Mouse (Mus musculus): ENCODE measurements at regions not wholly inside any gene's neighbourhood (a gene's known extent, or its start where the extent isn't known, plus 50 kb on each side); places are given as distances from the start of the nearest gene placed in this dataset.

GRCm38 (mm10) chr14:86171118-86171517, 969.9 kb downstream of the Diaph3 start:
- no peaks in the 10 kb centered on the region for H3K4me1 ChIP-seq (replicated peaks; ENCODE audit: control insufficient read depth, insufficient read depth, low read length)
- H3K4me3 ChIP-seq (ENCODE audit: low read depth, low read length), result no peak overlapping the region
- ATAC-seq (replicated peaks; ENCODE audit: low FRiP score) (no peak), DNase-seq (ENCODE audit: low spot score) (no peak)
- no peaks in the 10 kb centered on the region for H3K9me3 ChIP-seq (ENCODE audit: control insufficient read depth, low read length)
- H3K9ac ChIP-seq (ENCODE audit: low read depth, low read length), result no peak overlapping the region
- 71% methylated on average over 1 of the region's 1 CpGs for WGBS
- no peak overlapping the region for H3K4me2 ChIP-seq
- no peaks in the 10 kb centered on the region for H3K27me3 ChIP-seq (replicated peaks; ENCODE audit: control insufficient read depth, insufficient read depth, low read length)
- no peak overlapping the region for H3K27ac ChIP-seq (ENCODE audit: low read depth, low read length)
- no peaks in the 10 kb centered on the region for H3K36me3 ChIP-seq (ENCODE audit: control insufficient read depth, insufficient read depth, low read length)

- WGBS, result 90% methylated on average over 10 of the region's 10 CpGs
These were observed 981.9 kb downstream of the Diaph3 start for GRCm38 (mm10) chr14:86159151-86159550.

GRCm38 (mm10) chr14:86154688-86155087, 986.3 kb downstream of the Diaph3 start:
- no peak overlapping the region for H3K4me3 ChIP-seq (ENCODE audit: low read depth, low read length)
- H3K4me1 ChIP-seq (replicated peaks; ENCODE audit: control insufficient read depth, insufficient read depth, low read length), result no peaks in the 10 kb centered on the region
- no peaks in the 10 kb centered on the region for H3K9me3 ChIP-seq (ENCODE audit: control insufficient read depth, low read length)
- no peak for ATAC-seq (replicated peaks; ENCODE audit: low FRiP score)
- no peak for DNase-seq (ENCODE audit: low spot score)
- H3K9ac ChIP-seq (ENCODE audit: low read depth, low read length), result no peak overlapping the region
- no peaks in the 10 kb centered on the region for H3K27me3 ChIP-seq (replicated peaks; ENCODE audit: control insufficient read depth, insufficient read depth, low read length)
- no peaks in the 10 kb centered on the region for H3K36me3 ChIP-seq (ENCODE audit: control insufficient read depth, insufficient read depth, low read length)
- WGBS, result 88% methylated on average over 3 of the region's 3 CpGs
- H3K4me2 ChIP-seq, result no peak overlapping the region
- no peak overlapping the region for H3K27ac ChIP-seq (ENCODE audit: low read depth, low read length)

More at GRCm38 (mm10) chr14:86159151-86159550, 981.9 kb downstream of the Diaph3 start:
- no peak overlapping the region for H3K4me2 ChIP-seq
- no peaks in the 10 kb centered on the region for H3K27me3 ChIP-seq (replicated peaks; ENCODE audit: control insufficient read depth, insufficient read depth, low read length)
- no peaks in the 10 kb centered on the region for H3K36me3 ChIP-seq (ENCODE audit: control insufficient read depth, insufficient read depth, low read length)
- ATAC-seq (replicated peaks; ENCODE audit: low FRiP score), result no peak
- no peaks in the 10 kb centered on the region for H3K9me3 ChIP-seq (ENCODE audit: control insufficient read depth, low read length)
- H3K4me3 ChIP-seq (ENCODE audit: low read depth, low read length), result no peak overlapping the region
- H3K27ac ChIP-seq (ENCODE audit: low read depth, low read length), result no peak overlapping the region
- no peaks in the 10 kb centered on the region for H3K4me1 ChIP-seq (replicated peaks; ENCODE audit: control insufficient read depth, insufficient read depth, low read length)
- no peak overlapping the region for H3K9ac ChIP-seq (ENCODE audit: low read depth, low read length)
- DNase-seq (ENCODE audit: low spot score), result no peak

DNA sequence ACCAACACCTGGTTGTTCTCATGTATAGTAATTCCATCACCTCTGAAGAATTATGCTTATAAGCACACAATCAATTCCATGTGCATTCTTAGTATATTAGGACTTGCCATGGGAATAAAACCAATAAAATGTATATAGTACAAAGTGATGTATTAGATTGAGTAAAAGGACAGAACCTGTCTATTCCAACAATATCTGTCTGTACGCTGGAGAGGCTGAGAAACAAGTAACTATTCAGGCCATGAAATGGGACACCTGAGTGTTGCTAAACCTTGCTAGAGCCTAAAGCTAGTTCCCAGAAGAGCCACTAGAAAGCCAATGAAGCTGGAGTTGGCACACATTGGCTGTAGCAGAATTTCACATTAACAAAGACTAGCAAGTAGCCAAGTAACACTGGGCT, 989.8 kb downstream of the Diaph3 start:
- H3K9ac ChIP-seq (ENCODE audit: low read depth, low read length), result no peak overlapping the region
- DNase-seq (ENCODE audit: low spot score), result no peak
- no peak overlapping the region for H3K4me2 ChIP-seq
- no peak overlapping the region for H3K4me3 ChIP-seq (ENCODE audit: low read depth, low read length)
- H3K27ac ChIP-seq (ENCODE audit: low read depth, low read length), result no peak overlapping the region
- WGBS, result 85% methylated on average over 1 of the region's 1 CpGs
- H3K9me3 ChIP-seq (ENCODE audit: control insufficient read depth, low read length), result no peaks in the 10 kb centered on the region
- H3K4me1 ChIP-seq (replicated peaks; ENCODE audit: control insufficient read depth, insufficient read depth, low read length), result no peaks in the 10 kb centered on the region
- no peak for ATAC-seq (replicated peaks; ENCODE audit: low FRiP score)
- H3K36me3 ChIP-seq (ENCODE audit: control insufficient read depth, insufficient read depth, low read length), result no peaks in the 10 kb centered on the region
- H3K27me3 ChIP-seq (replicated peaks; ENCODE audit: control insufficient read depth, insufficient read depth, low read length), result no peaks in the 10 kb centered on the region

DNA sequence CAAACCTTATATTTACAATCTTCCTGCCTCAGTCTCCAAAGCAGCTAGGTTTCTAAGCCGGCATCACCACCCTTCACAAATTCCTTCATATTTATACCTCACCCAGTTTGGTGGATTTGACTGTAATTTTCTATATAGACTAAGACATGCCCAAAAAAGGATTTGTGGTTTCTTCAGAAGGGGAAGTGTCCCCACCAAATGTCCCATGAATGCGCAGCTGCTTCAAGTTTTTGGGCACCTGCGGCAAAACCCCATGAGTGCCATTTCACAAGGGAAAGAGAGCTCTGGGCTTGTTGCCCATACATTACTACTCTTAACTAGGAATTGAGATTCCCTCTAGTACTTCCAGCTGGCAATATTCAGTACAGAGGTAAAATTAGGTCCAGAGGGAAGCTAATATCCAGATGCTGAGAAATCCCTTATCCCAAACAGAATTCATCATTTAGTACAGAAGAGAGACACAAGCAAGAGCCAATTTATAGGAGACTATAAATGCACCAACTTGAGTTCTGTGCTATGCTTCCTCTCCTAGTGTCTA, 990.6 kb downstream of the Diaph3 start:
- Histone ChIP-seq H3K4me2 (no peak overlapping the region), H3K27me3 (replicated peaks; ENCODE audit: control insufficient read depth, insufficient read depth, low read length) (no peaks in the 10 kb centered on the region), H3K27ac (ENCODE audit: low read depth, low read length) (no peak overlapping the region), H3K4me1 (replicated peaks; ENCODE audit: control insufficient read depth, insufficient read depth, low read length) (no peaks in the 10 kb centered on the region), H3K9ac (ENCODE audit: low read depth, low read length) (no peak overlapping the region), H3K4me3 (ENCODE audit: low read depth, low read length) (no peak overlapping the region), H3K9me3 (ENCODE audit: control insufficient read depth, low read length) (no peaks in the 10 kb centered on the region), H3K36me3 (ENCODE audit: control insufficient read depth, insufficient read depth, low read length) (no peaks in the 10 kb centered on the region)
- WGBS, result 84% methylated on average over 3 of the region's 3 CpGs
- DNase-seq (ENCODE audit: low spot score) (no peak), ATAC-seq (replicated peaks; ENCODE audit: low FRiP score) (no peak)

GRCm38 (mm10) chr14:86115254-86116057, 1025.6 kb downstream of the Diaph3 start:
- DNase-seq (ENCODE audit: low spot score) (no peak), ATAC-seq (replicated peaks; ENCODE audit: low FRiP score) (no peak)
- Histone ChIP-seq H3K4me1 (replicated peaks; ENCODE audit: control insufficient read depth, insufficient read depth, low read length) (no peaks in the 10 kb centered on the region), H3K36me3 (ENCODE audit: control insufficient read depth, insufficient read depth, low read length) (no peaks in the 10 kb centered on the region), H3K9me3 (ENCODE audit: control insufficient read depth, low read length) (no peaks in the 10 kb centered on the region), H3K27ac (ENCODE audit: low read depth, low read length) (no peak overlapping the region), H3K4me3 (ENCODE audit: low read depth, low read length) (no peak overlapping the region), H3K9ac (ENCODE audit: low read depth, low read length) (no peak overlapping the region), H3K27me3 (replicated peaks; ENCODE audit: control insufficient read depth, insufficient read depth, low read length) (no peaks in the 10 kb centered on the region), H3K4me2 (no peak overlapping the region)
- WGBS, result 56% methylated on average over 4 of the region's 4 CpGs

GRCm38 (mm10) chr14:86101497-86101896, 1039.5 kb downstream of the Diaph3 start:
- H3K27me3 ChIP-seq (replicated peaks; ENCODE audit: control insufficient read depth, insufficient read depth, low read length), result no peaks in the 10 kb centered on the region
- H3K27ac ChIP-seq (ENCODE audit: low read depth, low read length), result no peak overlapping the region
- H3K4me3 ChIP-seq (ENCODE audit: low read depth, low read length), result no peak overlapping the region
- ATAC-seq (replicated peaks; ENCODE audit: low FRiP score), result no peak
- no peaks in the 10 kb centered on the region for H3K9me3 ChIP-seq (ENCODE audit: control insufficient read depth, low read length)
- 62% methylated on average over 1 of the region's 1 CpGs for WGBS
- H3K4me1 ChIP-seq (replicated peaks; ENCODE audit: control insufficient read depth, insufficient read depth, low read length), result no peaks in the 10 kb centered on the region
- no peak overlapping the region for H3K9ac ChIP-seq (ENCODE audit: low read depth, low read length)
- no peaks in the 10 kb centered on the region for H3K36me3 ChIP-seq (ENCODE audit: control insufficient read depth, insufficient read depth, low read length)
- no peak for DNase-seq (ENCODE audit: low spot score)
- H3K4me2 ChIP-seq, result no peak overlapping the region

DNA sequence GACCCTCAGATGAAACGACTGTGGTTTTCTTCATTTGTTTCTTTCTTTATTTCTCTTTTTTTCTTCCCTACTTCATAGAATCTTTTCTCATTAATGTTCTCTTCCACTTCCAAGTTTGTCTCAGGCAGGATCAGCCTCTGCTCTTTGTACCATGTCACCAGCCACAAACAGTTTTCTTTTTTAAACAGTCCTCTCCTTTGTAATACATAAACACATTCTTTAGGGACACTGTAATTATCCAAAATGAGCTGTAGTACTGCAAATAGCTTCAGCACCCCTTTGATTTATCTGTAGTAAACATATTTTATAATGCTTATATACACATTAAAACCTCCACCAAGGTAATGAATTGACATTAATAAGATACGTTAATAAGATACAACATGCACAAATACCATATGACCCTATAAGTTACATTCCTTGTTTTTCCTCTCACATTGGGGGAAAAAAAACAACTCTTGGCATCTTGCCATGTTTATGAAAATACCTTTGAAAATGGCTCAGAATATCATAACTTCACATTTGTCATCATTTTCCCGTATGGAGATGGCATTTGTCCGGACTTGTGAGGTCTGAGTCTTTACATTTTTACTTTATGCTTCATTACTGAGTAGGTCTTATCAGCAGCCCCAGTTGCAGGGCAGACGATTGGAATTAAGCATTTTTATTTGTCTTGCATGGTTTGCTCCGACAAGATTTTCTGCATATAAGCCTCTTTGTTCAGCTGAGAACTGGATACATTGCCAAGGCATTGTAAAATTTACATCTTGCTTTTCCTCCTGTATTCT, 1070.5 kb downstream of the Diaph3 start:
- Histone ChIP-seq H3K9ac (ENCODE audit: low read depth, low read length) (no peak overlapping the region), H3K36me3 (ENCODE audit: control insufficient read depth, insufficient read depth, low read length) (no peaks in the 10 kb centered on the region), H3K4me3 (ENCODE audit: low read depth, low read length) (no peak overlapping the region), H3K27me3 (replicated peaks; ENCODE audit: control insufficient read depth, insufficient read depth, low read length) (no peaks in the 10 kb centered on the region), H3K4me1 (replicated peaks; ENCODE audit: control insufficient read depth, insufficient read depth, low read length) (no peaks in the 10 kb centered on the region), H3K9me3 (ENCODE audit: control insufficient read depth, low read length) (no peaks in the 10 kb centered on the region), H3K4me2 (no peak overlapping the region), H3K27ac (ENCODE audit: low read depth, low read length) (no peak overlapping the region)
- ATAC-seq (replicated peaks; ENCODE audit: low FRiP score) (no peak), DNase-seq (ENCODE audit: low spot score) (no peak)
- WGBS, result 73% methylated on average over 6 of the region's 6 CpGs

Data from liver, embryonic 11.5 days (tissue).